Mouse (Mus musculus) kidney, adult 8-10 months (tissue): Measurements from ENCODE around the gene Pfkfb4.

ENCODE experiments used
- DNase-seq, 2 experiments: peaks; one replicate each; pipeline ENCODE4 v3.0.0; 2022

Gene Pfkfb4

GRCm38 (mm10) chr9:108991428-108992084 lies at the start of gene Pfkfb4:
Pfkfb4 (plus strand) TSS chr9:108991778.
- peak; percentile 99 to 100 for DNase-seq

- no peak for DNase-seq
Measured at GRCm38 (mm10) chr9:108945111-108945510, 46.5 kb upstream of the Pfkfb4 start.

- DNase-seq, result no peak
Measured at GRCm38 (mm10) chr9:108945608-108946007, 46.0 kb upstream of the Pfkfb4 start.

GRCm38 (mm10) chr9:108949231-108949966 lies 42.2 kb upstream of the Pfkfb4 start:
- DNase-seq, result no peak

GRCm38 (mm10) chr9:108949967-108950728 lies 41.4 kb upstream of the Pfkfb4 start:
- DNase-seq, result no peak

- DNase-seq, result no peak
Measured at GRCm38 (mm10) chr9:108953081-108953636, 38.4 kb upstream of the Pfkfb4 start, which contains the start of gene Col7a1. Col7a1 (plus strand) TSS chr9:108953586.

GRCm38 (mm10) chr9:108955241-108955640 lies 36.3 kb upstream of the Pfkfb4 start:
- no peak for DNase-seq

- peak; percentile 57 for DNase-seq
Measured at GRCm38 (mm10) chr9:108955846-108956245, 35.7 kb upstream of the Pfkfb4 start.

GRCm38 (mm10) chr9:108963577-108963976 lies 28.0 kb upstream of the Pfkfb4 start:
- no peak for DNase-seq

- no peak for DNase-seq
Measured at GRCm38 (mm10) chr9:108964338-108964737, 27.2 kb upstream of the Pfkfb4 start.

GRCm38 (mm10) chr9:108970623-108971022 lies 21.0 kb upstream of the Pfkfb4 start:
- no peak for DNase-seq

GRCm38 (mm10) chr9:108976483-108976882 lies 15.1 kb upstream of the Pfkfb4 start:
- no peak for DNase-seq

- DNase-seq, result no peak
Measured at GRCm38 (mm10) chr9:108977966-108978365, 13.6 kb upstream of the Pfkfb4 start.

GRCm38 (mm10) chr9:108982498-108982897 lies 9.1 kb upstream of the Pfkfb4 start:
- no peak for DNase-seq

GRCm38 (mm10) chr9:108983209-108983608 lies 8.4 kb upstream of the Pfkfb4 start:
- no peak for DNase-seq

GRCm38 (mm10) chr9:108985710-108986109 lies 5.9 kb upstream of the Pfkfb4 start, which contains the start of gene Ucn2:
Ucn2 (plus strand) TSS chr9:108986010.
- no peak for DNase-seq

GRCm38 (mm10) chr9:108987704-108988350 lies 3.8 kb upstream of the Pfkfb4 start:
- no peak for DNase-seq

GRCm38 (mm10) chr9:108989802-108990461 lies 1.6 kb upstream of the Pfkfb4 start:
- no peak for DNase-seq

GRCm38 (mm10) chr9:108990462-108990820 lies 1.1 kb upstream of the Pfkfb4 start:
- no peak for DNase-seq

- no peak for DNase-seq
Measured at GRCm38 (mm10) chr9:108992085-108992469, 499 bp downstream of the Pfkfb4 start.

GRCm38 (mm10) chr9:108992620-108993361 lies 1.2 kb downstream of the Pfkfb4 start:
- DNase-seq, result no peak
